Mouse (Mus musculus) liver, embryonic 15.5 days (tissue): ENCODE results near the gene 1110008L16Rik. TPM values are rescaled to one million over a fixed set of nuclear protein-coding genes. Genes with fewer than 3 reads are reported as not detected.
"Not testable (repeated sequence)": the region's sequence is repeated elsewhere in the genome, so short reads cannot be mapped to it uniquely, and the experiment has no call there.

Experiments
- ATAC-seq: fragments of 200-750 bp; cut with Nextera tagmentation; 2 replicates; pipeline ENCODE4 v1.8.0; 2017; ENCODE audit warnings: moderate number of reproducible peaks, mild to moderate bottlenecking, moderate library complexity; ENCODE audit not compliant: insufficient read depth
- H3K27ac ChIP-seq: fragments of 300-500 bp; sonication (generic); replicated peaks from 2 replicates; pipeline ENCODE4 v1.5.1; 2015; ENCODE audit warnings: mild to moderate bottlenecking, inconsistent platforms
- H3K27me3 ChIP-seq: fragments of 300-500 bp; sonication (generic); 2 replicates; pipeline ENCODE4 v1.6.1; 2015; ENCODE audit warnings: mild to moderate bottlenecking, inconsistent platforms
- H3K36me3 ChIP-seq: fragments of 300-500 bp; sonication (generic); replicated peaks from 2 replicates; pipeline ENCODE4 v1.6.1; 2015; ENCODE audit warnings: moderate library complexity, mild to moderate bottlenecking, inconsistent platforms
- H3K4me1 ChIP-seq: fragments of 300-500 bp; sonication (generic); replicated peaks from 2 replicates; pipeline ENCODE4 v1.6.1; 2015; ENCODE audit warnings: inconsistent platforms
- H3K4me2 ChIP-seq: fragments of 300-500 bp; sonication (generic); 2 replicates; pipeline ENCODE4 v1.6.1; 2015; ENCODE audit warnings: moderate library complexity, mild to moderate bottlenecking, inconsistent platforms
- H3K4me3 ChIP-seq: fragments of 300-500 bp; sonication (generic); replicated peaks from 2 replicates; pipeline ENCODE4 v1.5.1; 2015; ENCODE audit warnings: mild to moderate bottlenecking, inconsistent platforms
- H3K9ac ChIP-seq: fragments of 300-500 bp; sonication (generic); 2 replicates; pipeline ENCODE4 v1.6.1; 2015; ENCODE audit warnings: moderate library complexity, mild to moderate bottlenecking, inconsistent platforms
- H3K9me3 ChIP-seq: fragments of 300-500 bp; sonication (generic); replicated peaks from 2 replicates; pipeline ENCODE4 v1.6.1; 2016; ENCODE audit warnings: inconsistent platforms
- WGBS: fragments of 180-500 bp; shearing (Covaris S2); methylation state at CpG from one replicate; pipeline ENCODE4 v1.1.7; 2015; ENCODE audit warnings: mixed read lengths; ENCODE audit not compliant: insufficient replicate concordance; 5-methylcytosine and 5-hydroxymethylcytosine counted together
- polyA plus RNA-seq: library from polyadenylated mRNA; unstranded; fragments of >200 nt; fragmentation: Nextera tagmentation; extraction: Ambion mirVana; gene quantifications from 2 replicates; pipeline ENCODE4 v1.2.1, GENCODE M21; 2015

1110008L16Rik gene
- polyA plus RNA-seq, 1 experiment from 2014 or later: 6.1 TPM

DNA sequence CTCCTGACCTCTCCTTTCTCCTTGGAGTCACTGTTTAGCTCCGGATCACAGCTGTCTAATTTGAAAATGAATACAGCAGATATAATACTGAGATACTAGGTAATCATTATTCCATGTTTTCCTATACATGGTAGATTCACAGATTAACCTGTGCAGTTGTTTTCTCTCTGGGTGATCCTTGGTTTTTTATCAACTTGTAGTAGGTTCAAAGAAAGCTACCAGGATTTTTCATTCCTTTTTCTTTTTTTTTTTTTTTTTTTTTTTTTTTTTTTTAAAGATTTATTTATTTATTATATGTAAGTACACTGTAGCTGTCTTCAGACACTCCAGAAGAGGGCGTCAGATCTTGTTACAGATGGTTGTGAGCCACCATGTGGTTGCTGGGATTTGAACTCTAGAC is 39.1 kb downstream of the 1110008L16Rik start:
- H3K4me2 ChIP-seq, ATAC-seq, H3K9ac ChIP-seq, H3K27ac ChIP-seq, H3K36me3 ChIP-seq, H3K4me1 ChIP-seq, H3K4me3 ChIP-seq, H3K9me3 ChIP-seq: not testable (repeated sequence)
- H3K27me3 ChIP-seq: peaks cover 17% of the 10 kb centered on the region
- 73% methylated on average over 1 of the region's 2 CpGs for WGBS

GRCm38 (mm10) chr12:55343045-55343444 is 43.7 kb downstream of the 1110008L16Rik start:
- peaks cover 47% of the 10 kb centered on the region for H3K27me3 ChIP-seq
- 21% methylated on average over 1 of the region's 1 CpGs for WGBS
- H3K9me3 ChIP-seq, H3K4me1 ChIP-seq, H3K4me3 ChIP-seq, ATAC-seq, H3K4me2 ChIP-seq, H3K36me3 ChIP-seq, H3K27ac ChIP-seq, H3K9ac ChIP-seq: not testable (repeated sequence)

DNA sequence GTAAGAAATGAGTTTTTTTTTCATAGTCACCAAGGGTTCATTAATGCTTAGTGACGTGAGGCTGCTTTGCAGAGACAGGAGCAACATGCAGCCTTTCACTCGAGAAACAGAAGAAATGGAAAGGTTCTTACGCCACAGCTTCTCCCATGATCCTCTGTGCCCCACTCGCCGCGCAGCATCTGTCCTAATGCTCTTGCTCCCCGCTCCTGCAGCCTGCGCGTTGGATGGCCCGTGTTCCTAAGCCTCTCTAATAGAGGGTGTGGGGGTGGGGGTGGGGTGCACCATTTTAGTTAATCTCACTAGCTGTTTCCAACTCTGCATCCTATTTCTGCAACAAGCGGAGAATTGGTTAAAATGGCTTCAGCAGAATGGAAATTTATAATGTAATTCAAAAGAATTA is 44.6 kb downstream of the 1110008L16Rik start:
- H3K9me3 ChIP-seq: no peaks in the 10 kb centered on the region
- H3K4me3 ChIP-seq: no peak overlapping the region
- peaks cover 47% of the 10 kb centered on the region for H3K27me3 ChIP-seq
- no peak overlapping the region for H3K27ac ChIP-seq
- WGBS: 75% methylated on average over 11 of the region's 11 CpGs
- no peaks in the 10 kb centered on the region; the same call in 1 of the 2 replicates for H3K4me1 ChIP-seq
- H3K9ac ChIP-seq: no peak overlapping the region
- no peak overlapping the region for H3K4me2 ChIP-seq
- ATAC-seq: no peak
- no peaks in the 10 kb centered on the region for H3K36me3 ChIP-seq

DNA sequence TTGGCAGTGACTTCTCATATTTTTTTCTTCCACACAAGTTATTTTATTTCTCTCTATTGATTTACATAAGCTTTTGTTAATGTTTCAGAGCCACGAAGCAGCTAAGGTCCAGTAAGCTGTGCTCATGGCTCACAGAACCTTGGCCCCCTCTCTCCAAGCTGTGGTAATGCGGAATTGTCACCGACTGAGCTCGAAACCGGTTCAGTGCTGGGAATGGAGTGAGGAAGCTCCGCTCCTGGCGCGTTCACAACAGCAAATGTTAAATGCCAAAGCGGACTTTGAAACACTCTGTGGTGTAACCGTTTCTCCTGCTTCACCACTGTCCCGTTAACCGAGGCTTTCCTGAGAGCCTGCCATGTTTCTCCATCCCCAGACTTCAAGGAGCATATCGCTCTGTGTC is 45.2 kb downstream of the 1110008L16Rik start:
- ATAC-seq: no peak
- Histone ChIP-seq H3K4me3 (no peak overlapping the region), H3K27ac (no peak overlapping the region), H3K4me2 (no peak overlapping the region), H3K9me3 (no peaks in the 10 kb centered on the region), H3K36me3 (no peaks in the 10 kb centered on the region), H3K9ac (no peak overlapping the region), H3K27me3 (peaks cover 52% of the 10 kb centered on the region), H3K4me1 (no peaks in the 10 kb centered on the region; the same call in 1 of the 2 replicates)
- WGBS: 46% methylated on average over 13 of the region's 13 CpGs

DNA sequence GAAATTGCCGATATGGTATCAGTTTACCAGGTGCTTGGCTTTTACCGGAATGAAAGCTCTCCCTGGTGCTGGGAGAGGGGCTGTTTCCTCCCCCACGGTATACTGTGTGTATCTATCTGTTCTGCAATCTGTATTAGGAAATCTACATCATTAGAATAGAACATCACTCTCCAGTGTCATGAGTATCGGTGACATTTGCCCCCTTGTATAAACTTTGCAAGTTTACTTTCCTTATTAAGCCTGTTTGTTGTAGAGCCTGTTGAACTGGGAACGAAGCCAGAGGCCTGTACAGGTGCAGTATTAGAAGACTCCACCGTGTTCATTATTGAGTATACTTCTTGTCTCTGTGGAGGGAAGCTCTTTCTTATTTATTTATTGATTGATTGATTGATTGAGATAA is 54.0 kb downstream of the 1110008L16Rik start:
- WGBS: 52% methylated on average over 6 of the region's 6 CpGs
- Histone ChIP-seq H3K27me3 (peaks cover 78% of the 10 kb centered on the region), H3K27ac (no peak overlapping the region), H3K36me3 (no peaks in the 10 kb centered on the region), H3K4me3 (no peak overlapping the region), H3K9ac (no peak overlapping the region), H3K9me3 (no peaks in the 10 kb centered on the region), H3K4me2 (no peak overlapping the region), H3K4me1 (no peaks in the 10 kb centered on the region)
- peak; percentile 66 for ATAC-seq

DNA sequence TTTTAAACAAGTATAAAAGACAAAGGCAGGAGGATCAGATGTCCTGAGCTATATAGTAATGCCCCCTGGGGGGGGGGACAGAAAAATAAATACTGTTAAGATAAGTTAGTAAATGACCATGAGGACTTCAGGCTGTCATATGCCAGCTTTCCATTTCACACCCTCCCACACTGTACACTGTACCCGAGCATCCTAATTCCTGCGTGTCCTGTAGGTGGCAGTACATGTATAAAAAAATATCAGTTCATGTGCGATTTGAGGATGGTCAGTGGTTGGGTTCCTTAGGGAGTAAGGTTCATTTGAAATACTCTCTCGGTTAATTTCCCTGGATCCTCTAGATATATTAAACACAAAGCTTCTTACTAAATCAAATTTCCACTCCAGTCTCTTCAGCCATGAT is 55.5 kb downstream of the 1110008L16Rik start:
- H3K27me3 ChIP-seq: peaks cover 82% of the 10 kb centered on the region
- H3K27ac ChIP-seq: no peak overlapping the region
- no peak for ATAC-seq
- 36% methylated on average over 4 of the region's 4 CpGs for WGBS
- H3K4me3 ChIP-seq: no peak overlapping the region
- no peak overlapping the region for H3K9ac ChIP-seq
- H3K4me2 ChIP-seq: no peak overlapping the region
- no peaks in the 10 kb centered on the region for H3K36me3 ChIP-seq
- no peaks in the 10 kb centered on the region for H3K9me3 ChIP-seq
- H3K4me1 ChIP-seq: no peaks in the 10 kb centered on the region

DNA sequence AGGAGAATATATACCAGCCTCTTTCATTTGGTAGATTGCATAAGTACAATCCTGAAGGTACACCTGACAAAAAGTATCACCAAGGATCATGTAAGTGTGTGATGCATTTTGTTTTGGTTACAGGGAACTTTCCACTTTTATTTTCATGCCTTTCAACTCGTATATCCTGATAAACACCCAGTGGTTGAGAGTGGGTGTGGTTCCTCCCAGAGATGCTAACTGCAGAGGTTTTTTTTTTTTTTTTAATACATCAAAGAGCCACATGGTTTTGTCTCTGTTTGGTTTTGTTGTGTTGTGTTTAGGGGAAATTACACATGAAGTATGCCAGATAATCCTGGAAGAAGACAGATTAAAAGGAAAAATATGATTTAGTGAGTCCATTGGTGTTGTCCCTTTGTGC is 57.9 kb downstream of the 1110008L16Rik start:
- Histone ChIP-seq H3K4me2 (no peak overlapping the region), H3K4me3 (no peak overlapping the region), H3K9ac (no peak overlapping the region), H3K9me3 (no peaks in the 10 kb centered on the region), H3K27me3 (peaks cover 84% of the 10 kb centered on the region), H3K36me3 (no peaks in the 10 kb centered on the region), H3K27ac (no peak overlapping the region), H3K4me1 (no peaks in the 10 kb centered on the region)
- 17% methylated on average over 1 of the region's 1 CpGs for WGBS
- ATAC-seq: no peak

DNA sequence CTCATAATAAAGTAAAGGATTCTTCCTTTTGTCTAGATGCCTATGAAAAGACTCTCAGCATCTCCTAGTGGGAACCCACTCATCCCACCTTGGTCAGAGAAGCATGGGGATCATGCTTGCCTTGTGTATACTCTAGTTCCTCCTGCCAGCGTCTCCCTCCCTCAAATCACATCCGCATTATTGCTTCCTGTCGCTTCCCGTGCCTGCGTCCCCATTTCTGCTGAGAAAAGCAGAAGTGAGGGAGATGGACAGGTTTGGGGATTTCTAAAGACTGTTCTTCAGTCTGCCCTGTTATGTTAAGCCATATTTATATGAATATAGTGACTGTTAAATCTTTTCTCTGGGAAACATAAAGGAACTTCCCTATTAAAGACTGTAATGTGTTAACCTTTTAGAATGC is 61.6 kb downstream of the 1110008L16Rik start:
- Histone ChIP-seq H3K4me1 (no peaks in the 10 kb centered on the region), H3K27me3 (peaks cover 83% of the 10 kb centered on the region), H3K36me3 (no peaks in the 10 kb centered on the region), H3K9me3 (no peaks in the 10 kb centered on the region), H3K27ac (no peak overlapping the region), H3K9ac (no peak overlapping the region), H3K4me3 (no peak overlapping the region), H3K4me2 (no peak overlapping the region)
- 36% methylated on average over 5 of the region's 5 CpGs for WGBS
- no peak for ATAC-seq

- H3K4me3 ChIP-seq: no peak overlapping the region
- H3K9ac ChIP-seq: no peak overlapping the region
- H3K27ac ChIP-seq: no peak overlapping the region
- no peaks in the 10 kb centered on the region for H3K4me1 ChIP-seq
- H3K27me3 ChIP-seq: peaks cover 70% of the 10 kb centered on the region
- no peak overlapping the region for H3K4me2 ChIP-seq
- ATAC-seq: no peak
- H3K9me3 ChIP-seq: no peaks in the 10 kb centered on the region
- no peaks in the 10 kb centered on the region for H3K36me3 ChIP-seq
- 52% methylated on average over 2 of the region's 2 CpGs for WGBS
These were observed 65.7 kb downstream of the 1110008L16Rik start for GRCm38 (mm10) chr12:55365083-55365482.

- H3K4me3 ChIP-seq: no peak overlapping the region
- H3K9ac ChIP-seq: no peak overlapping the region
- H3K36me3 ChIP-seq: no peaks in the 10 kb centered on the region
- H3K27me3 ChIP-seq: peaks cover 16% of the 10 kb centered on the region; the same call in 1 of the 2 replicates
- ATAC-seq: no peak
- 81% methylated on average over 3 of the region's 3 CpGs for WGBS
- H3K9me3 ChIP-seq: no peaks in the 10 kb centered on the region
- no peaks in the 10 kb centered on the region for H3K4me1 ChIP-seq
- H3K4me2 ChIP-seq: no peak overlapping the region
- H3K27ac ChIP-seq: no peak overlapping the region
These were observed 73.2 kb downstream of the 1110008L16Rik start for GRCm38 (mm10) chr12:55372424-55373055.

DNA sequence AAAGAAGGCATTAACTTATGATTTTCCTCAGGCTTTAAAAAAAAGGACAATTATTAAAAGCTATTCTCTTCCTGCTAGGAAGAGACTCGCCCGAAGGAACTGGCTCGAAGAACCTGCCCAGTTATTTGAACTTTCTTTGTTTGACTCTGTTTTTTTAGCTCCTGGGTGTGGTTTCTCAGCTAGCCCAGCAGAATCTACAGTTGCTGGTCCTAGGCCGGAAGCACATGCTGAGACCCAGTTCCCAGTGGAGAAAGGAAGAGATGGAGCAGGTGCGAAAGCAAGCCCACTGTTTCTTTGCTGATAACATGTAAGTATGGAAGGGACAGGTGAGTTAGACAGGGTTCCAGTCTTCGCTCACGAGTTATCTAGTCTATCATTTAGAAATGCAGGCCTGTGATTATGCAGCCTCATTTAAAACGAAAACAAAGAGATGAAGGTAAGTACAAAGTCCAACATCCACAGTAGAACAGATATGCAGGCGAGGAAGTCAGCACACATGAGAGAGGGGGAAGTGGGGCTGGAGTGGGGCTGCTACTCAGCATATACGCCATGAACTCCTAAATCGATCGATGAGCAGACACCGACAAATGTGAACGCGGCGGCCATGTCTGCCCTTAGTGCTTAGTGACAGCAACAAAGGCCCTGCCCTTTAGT is 77.7 kb downstream of the 1110008L16Rik start:
- ATAC-seq: no peak
- Histone ChIP-seq H3K36me3 (no peaks in the 10 kb centered on the region), H3K4me1 (no peaks in the 10 kb centered on the region), H3K4me2 (no peak overlapping the region), H3K27me3 (no peaks in the 10 kb centered on the region), H3K9me3 (no peaks in the 10 kb centered on the region), H3K4me3 (no peak overlapping the region), H3K27ac (no peak overlapping the region), H3K9ac (no peak overlapping the region)
- 85% methylated on average over 16 of the region's 16 CpGs for WGBS

DNA sequence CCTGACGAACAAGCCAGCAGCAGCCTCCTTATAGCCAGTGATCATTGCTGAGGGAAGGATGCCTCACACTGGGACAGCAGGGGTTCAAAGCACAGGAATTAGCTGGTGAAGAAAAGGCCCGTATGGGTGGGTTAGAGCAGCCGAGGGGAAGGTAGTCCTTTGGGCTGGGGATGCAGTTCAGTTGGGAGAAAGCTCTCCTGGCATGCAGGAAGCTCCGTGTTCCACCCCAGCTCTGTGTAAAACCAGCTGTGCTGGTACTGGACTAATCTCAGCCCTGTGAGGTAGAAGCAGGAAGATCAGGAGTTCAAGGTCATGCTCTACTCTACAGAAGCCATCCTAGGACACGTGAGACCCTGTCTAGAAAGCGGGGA is 78.2 kb downstream of the 1110008L16Rik start:
- no peak overlapping the region for H3K4me2 ChIP-seq
- no peaks in the 10 kb centered on the region for H3K27me3 ChIP-seq
- H3K9me3 ChIP-seq: no peaks in the 10 kb centered on the region
- no peak overlapping the region for H3K4me3 ChIP-seq
- H3K9ac ChIP-seq: no peak overlapping the region
- ATAC-seq: no peak
- H3K4me1 ChIP-seq: no peaks in the 10 kb centered on the region
- no peaks in the 10 kb centered on the region for H3K36me3 ChIP-seq
- no peak overlapping the region for H3K27ac ChIP-seq
- 60% methylated on average over 6 of the region's 6 CpGs for WGBS
